Comparison of ENCODE assay signal across 9 mouse cellular contexts in the genomic region with DNA sequence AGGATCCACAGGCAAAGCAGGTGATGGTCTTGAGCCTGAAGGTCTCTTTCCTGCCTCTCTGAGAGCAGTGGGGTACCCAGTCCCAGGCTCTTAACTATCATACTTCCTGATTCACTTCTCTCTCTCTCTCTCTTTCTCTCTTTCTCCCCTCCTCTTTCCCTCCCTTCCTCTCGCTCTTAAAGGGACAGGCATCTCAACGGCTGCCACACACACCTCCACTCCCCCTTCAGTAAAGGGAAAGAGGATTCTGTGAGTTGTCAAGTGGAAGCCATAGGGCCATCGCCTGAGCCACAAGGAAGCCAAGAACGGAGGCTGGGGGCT. TPM values are rescaled to one million over a fixed set of nuclear protein-coding genes. Genes with fewer than 3 reads are reported as not detected.
DNase-seq lines count a peak whose midpoint lies in the region; ATAC-seq and TF ChIP-seq lines count a peak whose summit lies in the region.
"Had no signal": no experiment of that assay in that cellular context is flagged by ENCODE, and none has a peak within 500 bp of the region (broad histone marks: within the 10 kb centered on the region; RNA-seq: fewer than 3 reads in every experiment).

Gene Ikbke (minus strand): TSS at position 151 of the 321 bp plus-strand sequence.

- H3K4me1 ChIP-seq in bone marrow, adult 2 months (ENCODE audit: control insufficient read depth, insufficient read depth, low read length): peaks cover 3% of the 10 kb centered on the region
- H3K4me1 ChIP-seq in neural tube, embryonic 15.5 days: peaks cover 10% of the 10 kb centered on the region; the same call in 1 of the 2 replicates

- ATAC-seq in neural tube, embryonic 15.5 days (ENCODE audit: low FRiP score): no peak

- TF ChIP-seq POLR2A in bone marrow, adult 2 months (IDR thresholded peaks at IDR 0.05; ENCODE audit: borderline replicate concordance, control insufficient read depth, low read depth, low read length): no peak

- 2% methylated on average over 4 of the region's 4 CpGs for WGBS in bone marrow, adult 2 months
- WGBS in neural tube, embryonic 15.5 days: 52% methylated on average over 4 of the region's 4 CpGs

- intact Hi-C loops in left cerebral cortex, adult 2 months (cut with DNase I): loop anchor here (10.0 kb wide), 2 partner anchors 295 to 735 kb away; no protein-coding TSS in a partner anchor

- no peak within 1 kb of the TSS for H3K9ac ChIP-seq in neural tube, embryonic 15.5 days (replicated peaks)

- peak within 1 kb of the TSS; percentile 39 for H3K4me2 ChIP-seq in neural tube, embryonic 15.5 days

- no peak for DNase-seq in left cerebral cortex, adult 2 months (ENCODE audit: extremely low spot score in 1 of 2, low spot score in 2 of 2)
- no peak for DNase-seq in left cerebral cortex, adult 18-20 months (ENCODE audit: low spot score in 2 of 2)
- peak; percentile 75 for DNase-seq in induced T-regulatory cell, adult 2 months (ENCODE audit: low read depth)
- no peak for DNase-seq in cerebellum, adult 9-11 months
- no peak for DNase-seq in cerebellum, adult 8-10 months
- DNase-seq in spleen, postnatal 4 days (ENCODE audit: low spot score in 2 of 2): no peak
- DNase-seq: embryo, embryonic 11 days had no signal

- H3K36me3 ChIP-seq in neural tube, embryonic 15.5 days: no peaks in the 10 kb centered on the region

- peak within 1 kb of the TSS; percentile 3; the same call in 1 of the 2 replicates for H3K4me3 ChIP-seq in left cerebral cortex, adult 2 months
- peak within 1 kb of the TSS; percentile 79 for H3K4me3 ChIP-seq in bone marrow, adult 2 months (replicated peaks; ENCODE audit: control insufficient read depth, low read depth, low read length)
- H3K4me3 ChIP-seq in neural tube, embryonic 15.5 days (replicated peaks): peak within 1 kb of the TSS; percentile 26

- no peaks in the 10 kb centered on the region for H3K27me3 ChIP-seq in neural tube, embryonic 15.5 days (replicated peaks)

- no peak for TF ChIP-seq CTCF in left cerebral cortex, adult 2 months (IDR thresholded peaks at IDR 0.05)
- TF ChIP-seq CTCF in bone marrow, adult 2 months (IDR thresholded peaks at IDR 0.05; ENCODE audit: control insufficient read depth, insufficient read depth, low read length): no peak

- no peak within 1 kb of the TSS for H3K27ac ChIP-seq in left cerebral cortex, adult 2 months
- peak within 1 kb of the TSS; percentile 58 for H3K27ac ChIP-seq in bone marrow, adult 2 months (ENCODE audit: control insufficient read depth, insufficient read depth, low read depth, low read length, poor library complexity)
- no peak within 1 kb of the TSS for H3K27ac ChIP-seq in neural tube, embryonic 15.5 days (replicated peaks)

- no peaks in the 10 kb centered on the region for H3K9me3 ChIP-seq in neural tube, embryonic 15.5 days (replicated peaks)

RNA-seq across cellular contexts. Expression of gene Ikbke, which starts in this region (rescaled TPM):
- 1 to 10 TPM; 1.4 to 2.7 TPM for total RNA-seq in left cerebral cortex, adult 2 months (2021)
- total RNA-seq in left cerebral cortex, adult 18-20 months (2021): 1 to 10 TPM; 1.5 to 1.8 TPM
- 12.8 and 40.9 TPM in 2 replicates for polyA plus RNA-seq in bone marrow, adult 2 months (2011; ENCODE audit: insufficient read depth, insufficient read length, low replicate concordance, missing spikeins)
- polyA plus RNA-seq in neural tube, embryonic 15.5 days (2015; fragmentation: Nextera tagmentation; extraction: Ambion mirVana): 0.88 and 3.7 TPM in 2 replicates

Comparison
In these comparisons a context has a peak if more than half of its experiments do, and no peak if none do; other contexts are left out.
1. H3K4me3 ChIP-seq: peak in every context shown above with its lines; median percentile 79 in bone marrow, adult 2 months; 26 in neural tube, embryonic 15.5 days; 3 in left cerebral cortex, adult 2 months.